Mouse (Mus musculus): ENCODE measurements around the gene Fhl3. TPM values are rescaled to one million over a fixed set of nuclear protein-coding genes. Genes with fewer than 3 reads are reported as not detected.

Fhl3 gene
- polyA plus RNA-seq, 1 experiment from 2014 or later = 11.6 TPM

DNA sequence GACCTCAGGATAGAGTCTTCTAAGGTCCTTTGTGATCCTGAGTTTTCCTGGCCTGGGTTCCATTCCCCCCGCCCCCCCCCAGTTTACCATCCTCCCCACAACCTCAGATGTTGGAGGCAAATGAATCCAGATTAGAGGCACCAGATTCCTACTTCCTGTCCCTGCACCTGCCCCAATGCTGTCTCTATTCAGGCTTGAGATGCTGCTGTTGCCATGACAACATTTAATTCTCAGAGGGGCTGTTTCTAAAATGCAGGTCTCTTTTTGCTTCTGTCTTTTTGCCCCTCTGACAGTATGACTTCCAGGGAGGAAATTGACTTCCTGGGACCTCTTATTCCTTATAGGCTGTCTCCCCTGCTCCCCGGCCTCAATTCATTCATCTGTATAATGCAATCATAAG lies 36.5 kb downstream of the Fhl3 start:
- Histone ChIP-seq H3K4me1 (ENCODE audit: control insufficient read depth, insufficient read depth, low read length) (no peaks in the 10 kb centered on the region), H3K9me3 (ENCODE audit: control insufficient read depth, low read length) (no peaks in the 10 kb centered on the region), H3K27ac (replicated peaks; ENCODE audit: low read depth, low read length) (no peak overlapping the region), H3K27me3 (ENCODE audit: control insufficient read depth, insufficient read depth, low read length) (no peaks in the 10 kb centered on the region), H3K4me2 (ENCODE audit: low read depth, severe bottlenecking) (no peak overlapping the region), H3K36me3 (ENCODE audit: control insufficient read depth, insufficient read depth, low read length) (peaks cover 3% of the 10 kb centered on the region; the same call in 1 of the 2 replicates), H3K4me3 (ENCODE audit: low read depth, low read length) (no peak overlapping the region), H3K9ac (ENCODE audit: low read length) (no peak overlapping the region)
- DNase-seq (ENCODE audit: low spot score) (no peak), ATAC-seq (ENCODE audit: insufficient number of reproducible peaks, low FRiP score, low TSS enrichment, low read depth) (no peak)
- 60% methylated on average over 2 of the region's 2 CpGs for WGBS

DNA sequence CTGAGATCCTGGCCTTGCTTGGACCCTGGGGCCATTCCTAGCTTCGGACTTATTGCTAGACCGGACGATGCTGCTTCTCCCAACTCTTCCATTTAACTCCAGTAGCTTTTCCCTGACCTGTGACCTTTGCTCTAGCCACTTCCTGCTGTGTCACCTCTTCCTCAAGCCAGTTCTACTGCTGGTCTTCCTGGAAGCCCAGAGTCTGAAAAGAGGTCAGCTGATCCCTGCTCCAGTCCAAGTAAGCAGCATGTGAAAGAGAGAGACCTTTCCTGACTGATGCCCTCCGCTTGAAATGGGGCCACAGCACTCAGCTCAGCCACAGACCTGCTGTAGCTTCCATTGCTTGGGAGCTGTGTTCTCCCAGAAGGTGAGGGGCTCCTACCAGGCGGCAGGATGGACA lies 37.0 kb downstream of the Fhl3 start:
- peaks cover 3% of the 10 kb centered on the region; the same call in 1 of the 2 replicates for H3K36me3 ChIP-seq (ENCODE audit: control insufficient read depth, insufficient read depth, low read length)
- no peak overlapping the region for H3K27ac ChIP-seq (replicated peaks; ENCODE audit: low read depth, low read length)
- 74% methylated on average over 5 of the region's 5 CpGs for WGBS

DNA sequence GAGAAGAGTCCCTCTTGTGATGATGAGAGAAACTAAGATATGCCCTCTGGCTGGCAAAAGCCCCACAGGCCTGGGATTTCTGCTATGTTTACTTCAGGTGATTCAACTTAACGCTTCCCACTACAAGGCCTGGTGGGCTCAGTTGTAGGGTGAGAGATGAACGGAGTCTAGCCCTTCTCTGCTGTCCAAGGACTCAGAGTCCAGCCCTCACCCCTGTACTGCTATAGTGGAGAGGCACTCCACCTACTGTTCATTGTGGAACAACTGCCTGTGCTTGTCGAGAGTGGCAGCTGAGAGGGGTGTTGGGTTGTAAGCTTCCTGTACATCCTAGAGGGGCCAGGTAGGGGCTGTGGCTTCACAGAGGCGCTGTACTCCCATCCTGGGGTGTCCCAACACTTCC lies 37.5 kb downstream of the Fhl3 start:
- WGBS = 56% methylated on average over 4 of the region's 4 CpGs

More for the DNA sequence above, 37.0 kb downstream of the Fhl3 start:
- no peak overlapping the region for H3K4me2 ChIP-seq (ENCODE audit: low read depth, severe bottlenecking)
- no peak for DNase-seq (ENCODE audit: low spot score)
- H3K9me3 ChIP-seq (ENCODE audit: control insufficient read depth, low read length) = no peaks in the 10 kb centered on the region
- no peak overlapping the region for H3K9ac ChIP-seq (ENCODE audit: low read length)
- ATAC-seq (ENCODE audit: insufficient number of reproducible peaks, low FRiP score, low TSS enrichment, low read depth) = no peak
- no peaks in the 10 kb centered on the region for H3K4me1 ChIP-seq (ENCODE audit: control insufficient read depth, insufficient read depth, low read length)
- no peak overlapping the region for H3K4me3 ChIP-seq (ENCODE audit: low read depth, low read length)
- H3K27me3 ChIP-seq (ENCODE audit: control insufficient read depth, insufficient read depth, low read length) = no peaks in the 10 kb centered on the region

DNA sequence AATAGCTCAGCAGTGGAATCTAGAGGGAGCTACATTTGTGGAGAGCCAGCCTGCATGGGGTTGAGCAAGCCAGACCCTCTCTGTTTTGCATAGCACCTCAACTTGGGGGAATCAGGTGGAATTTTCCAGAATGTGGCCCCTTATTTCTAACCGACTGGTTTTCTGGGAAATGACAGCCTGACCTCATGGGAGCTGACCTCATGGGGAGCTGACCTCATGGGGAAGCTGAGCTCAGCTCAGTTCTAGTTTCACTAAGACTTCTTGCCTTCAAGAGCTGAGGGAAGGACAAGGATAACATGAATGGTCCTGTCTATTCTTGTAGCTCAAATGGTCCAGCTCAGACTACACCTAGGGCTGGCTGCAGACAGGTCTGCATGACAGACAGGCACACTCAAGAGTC lies 38.3 kb downstream of the Fhl3 start:
- no peak overlapping the region for H3K9ac ChIP-seq (ENCODE audit: low read length)
- ATAC-seq (ENCODE audit: insufficient number of reproducible peaks, low FRiP score, low TSS enrichment, low read depth) (no peak), DNase-seq (ENCODE audit: low spot score) (no peak)

More for the DNA sequence above, 37.5 kb downstream of the Fhl3 start:
- DNase-seq (ENCODE audit: low spot score) (no peak), ATAC-seq (ENCODE audit: insufficient number of reproducible peaks, low FRiP score, low TSS enrichment, low read depth) (no peak)
- Histone ChIP-seq H3K9me3 (ENCODE audit: control insufficient read depth, low read length) (no peaks in the 10 kb centered on the region), H3K27ac (replicated peaks; ENCODE audit: low read depth, low read length) (no peak overlapping the region), H3K4me3 (ENCODE audit: low read depth, low read length) (no peak overlapping the region), H3K36me3 (ENCODE audit: control insufficient read depth, insufficient read depth, low read length) (peaks cover 3% of the 10 kb centered on the region; the same call in 1 of the 2 replicates), H3K4me2 (ENCODE audit: low read depth, severe bottlenecking) (no peak overlapping the region), H3K4me1 (ENCODE audit: control insufficient read depth, insufficient read depth, low read length) (no peaks in the 10 kb centered on the region), H3K9ac (ENCODE audit: low read length) (no peak overlapping the region), H3K27me3 (ENCODE audit: control insufficient read depth, insufficient read depth, low read length) (no peaks in the 10 kb centered on the region)

DNA sequence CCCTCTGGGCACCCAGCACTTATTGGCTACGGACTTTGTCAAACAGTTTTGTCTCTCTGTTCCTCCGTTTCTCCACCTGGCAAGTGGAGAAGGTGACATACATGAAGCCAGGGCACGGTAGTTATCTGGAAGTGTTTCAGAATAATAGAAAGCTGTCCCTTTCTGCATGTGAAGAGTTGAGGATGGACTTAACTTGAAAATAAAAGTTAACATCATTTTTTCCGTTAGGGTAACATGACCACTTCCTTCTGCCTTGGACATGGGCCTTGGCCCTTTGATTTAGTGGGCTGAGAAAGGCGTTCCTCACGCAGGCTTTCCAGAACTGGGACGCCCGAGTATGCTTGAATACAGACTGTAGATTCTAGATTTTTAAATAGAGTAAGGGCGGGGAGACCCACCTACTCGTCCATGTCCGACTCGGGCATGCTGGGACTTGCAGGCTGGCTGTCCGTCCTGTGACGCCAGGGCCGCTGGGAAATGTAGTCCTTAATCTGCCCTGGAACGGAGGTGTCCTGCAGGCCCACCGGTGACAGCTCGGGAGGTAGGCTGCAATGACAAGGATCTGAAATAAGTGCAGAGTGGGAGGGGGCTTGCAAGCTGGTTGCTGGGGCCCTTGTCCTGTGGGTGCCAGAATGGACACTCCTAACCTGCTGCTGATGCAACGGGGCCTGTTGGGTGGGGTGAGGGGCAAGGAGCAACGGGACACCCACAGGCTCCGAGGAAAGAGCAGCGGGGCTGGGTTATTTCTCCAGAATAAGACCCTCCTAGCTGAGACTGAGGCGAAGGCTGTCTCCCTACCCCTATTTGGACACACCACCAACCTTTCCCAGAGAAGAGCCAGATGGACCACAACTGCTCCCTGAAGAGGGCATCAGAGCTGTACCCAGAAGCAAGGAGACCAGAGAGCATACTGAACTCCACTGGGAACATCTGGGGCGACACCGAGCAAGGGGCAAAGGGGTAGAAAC lies 41.2 kb downstream of the Fhl3 start, which contains the start of gene Inpp5b:
TSS of gene Inpp5b (plus strand) at position 475 of the 968 bp plus-strand sequence.
- peak within 1 kb of the TSS; percentile 49 for H3K4me3 ChIP-seq (ENCODE audit: low read depth, low read length)
- no peaks in the 10 kb centered on the region for H3K9me3 ChIP-seq (ENCODE audit: control insufficient read depth, low read length)
- no peak within 1 kb of the TSS for H3K27ac ChIP-seq (replicated peaks; ENCODE audit: low read depth, low read length)
- peak within 1 kb of the TSS; percentile 70 for H3K4me2 ChIP-seq (ENCODE audit: low read depth, severe bottlenecking)
- no peaks in the 10 kb centered on the region for H3K36me3 ChIP-seq (ENCODE audit: control insufficient read depth, insufficient read depth, low read length)
- ATAC-seq (ENCODE audit: insufficient number of reproducible peaks, low FRiP score, low TSS enrichment, low read depth) = peak; percentile 89
- no peaks in the 10 kb centered on the region for H3K27me3 ChIP-seq (ENCODE audit: control insufficient read depth, insufficient read depth, low read length)
- no peaks in the 10 kb centered on the region for H3K4me1 ChIP-seq (ENCODE audit: control insufficient read depth, insufficient read depth, low read length)
- WGBS = 21% methylated on average over 25 of the region's 25 CpGs
- H3K9ac ChIP-seq (ENCODE audit: low read length) = peak within 1 kb of the TSS; percentile 18
- DNase-seq (ENCODE audit: low spot score) = peak; percentile 85

More for the DNA sequence above, 38.3 kb downstream of the Fhl3 start:
- Histone ChIP-seq H3K9me3 (ENCODE audit: control insufficient read depth, low read length) (no peaks in the 10 kb centered on the region), H3K36me3 (ENCODE audit: control insufficient read depth, insufficient read depth, low read length) (peaks cover under 1% of the 10 kb centered on the region; the same call in 1 of the 2 replicates), H3K4me3 (ENCODE audit: low read depth, low read length) (no peak overlapping the region), H3K4me1 (ENCODE audit: control insufficient read depth, insufficient read depth, low read length) (no peaks in the 10 kb centered on the region), H3K4me2 (ENCODE audit: low read depth, severe bottlenecking) (no peak overlapping the region), H3K27ac (replicated peaks; ENCODE audit: low read depth, low read length) (no peak overlapping the region), H3K27me3 (ENCODE audit: control insufficient read depth, insufficient read depth, low read length) (no peaks in the 10 kb centered on the region)
- 65% methylated on average over 1 of the region's 1 CpGs for WGBS

DNA sequence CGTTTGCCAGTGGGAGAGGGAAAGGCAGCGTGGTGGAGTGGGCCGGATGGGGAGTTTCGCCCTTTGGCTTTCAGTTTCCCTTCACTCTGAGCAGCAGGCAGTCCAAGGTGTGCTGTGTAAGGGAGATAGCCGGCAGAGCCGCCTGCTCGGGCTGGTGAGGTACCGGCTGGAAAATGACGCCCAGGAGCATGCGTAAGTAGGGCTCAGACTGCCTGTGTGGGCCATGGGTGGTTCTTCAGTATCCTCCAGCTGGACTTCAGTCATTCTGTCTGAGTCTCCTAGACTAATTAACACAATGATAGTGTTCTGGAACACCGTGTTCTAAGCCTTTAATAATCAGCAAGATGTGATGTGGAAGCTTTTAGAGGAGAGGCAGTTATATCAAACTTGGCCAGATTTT lies 42.3 kb downstream of the Fhl3 start:
- Histone ChIP-seq H3K9ac (ENCODE audit: low read length) (no peak overlapping the region), H3K27ac (replicated peaks; ENCODE audit: low read depth, low read length) (no peak overlapping the region), H3K4me2 (ENCODE audit: low read depth, severe bottlenecking) (no peak overlapping the region), H3K9me3 (ENCODE audit: control insufficient read depth, low read length) (no peaks in the 10 kb centered on the region), H3K4me1 (ENCODE audit: control insufficient read depth, insufficient read depth, low read length) (no peaks in the 10 kb centered on the region), H3K4me3 (ENCODE audit: low read depth, low read length) (no peak overlapping the region), H3K27me3 (ENCODE audit: control insufficient read depth, insufficient read depth, low read length) (no peaks in the 10 kb centered on the region), H3K36me3 (ENCODE audit: control insufficient read depth, insufficient read depth, low read length) (no peaks in the 10 kb centered on the region)
- WGBS = 87% methylated on average over 11 of the region's 11 CpGs
- ATAC-seq (ENCODE audit: insufficient number of reproducible peaks, low FRiP score, low TSS enrichment, low read depth) (no peak), DNase-seq (ENCODE audit: low spot score) (no peak)

DNA sequence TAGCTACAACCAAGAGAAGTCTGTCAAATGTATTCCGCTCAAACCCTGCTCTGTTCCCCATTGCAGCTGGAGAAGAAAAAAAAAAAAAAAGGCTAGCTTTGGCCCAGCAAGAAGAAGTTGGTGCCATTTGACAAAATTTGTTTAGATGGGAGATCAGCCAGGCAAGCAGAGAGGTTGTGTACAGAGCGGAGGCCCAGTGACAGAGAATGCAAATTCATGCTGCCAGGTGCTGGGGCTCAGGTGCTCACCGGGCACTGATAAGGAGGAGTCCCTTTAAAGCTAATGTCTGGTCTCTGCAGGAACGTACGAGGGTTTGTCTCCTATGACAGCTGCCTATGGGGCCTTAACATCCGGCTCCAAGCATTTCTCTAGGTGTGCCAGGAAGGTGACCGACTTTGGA lies 46.1 kb downstream of the Fhl3 start:
- Histone ChIP-seq H3K27ac (replicated peaks; ENCODE audit: low read depth, low read length) (no peak overlapping the region), H3K9ac (ENCODE audit: low read length) (no peak overlapping the region), H3K36me3 (ENCODE audit: control insufficient read depth, insufficient read depth, low read length) (no peaks in the 10 kb centered on the region), H3K4me2 (ENCODE audit: low read depth, severe bottlenecking) (no peak overlapping the region), H3K9me3 (ENCODE audit: control insufficient read depth, low read length) (no peaks in the 10 kb centered on the region), H3K4me3 (ENCODE audit: low read depth, low read length) (no peak overlapping the region), H3K27me3 (ENCODE audit: control insufficient read depth, insufficient read depth, low read length) (no peaks in the 10 kb centered on the region), H3K4me1 (ENCODE audit: control insufficient read depth, insufficient read depth, low read length) (no peaks in the 10 kb centered on the region)
- no peak for DNase-seq (ENCODE audit: low spot score)
- WGBS = 83% methylated on average over 7 of the region's 7 CpGs
- no peak for ATAC-seq (ENCODE audit: insufficient number of reproducible peaks, low FRiP score, low TSS enrichment, low read depth)

DNA sequence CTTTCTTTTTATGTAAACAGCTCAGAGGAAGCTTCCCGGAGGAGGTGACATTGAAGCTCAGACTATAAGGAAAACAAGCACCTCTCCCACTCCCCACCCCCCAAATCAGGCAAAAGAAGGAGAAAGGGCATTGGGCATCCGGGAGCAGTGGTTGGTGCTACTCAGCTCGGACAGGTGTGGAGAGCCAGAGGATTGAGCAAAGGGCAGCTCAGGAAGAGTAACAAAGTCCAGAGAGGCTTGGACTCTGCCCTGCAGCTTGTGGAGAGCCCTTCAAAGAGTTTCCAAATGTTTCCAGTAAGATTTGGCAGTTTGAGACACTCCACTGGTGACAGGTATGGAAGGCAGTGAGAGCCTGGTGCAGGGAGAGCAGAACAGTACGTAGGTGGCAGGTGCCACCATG lies 47.4 kb downstream of the Fhl3 start:
- no peak for ATAC-seq (ENCODE audit: insufficient number of reproducible peaks, low FRiP score, low TSS enrichment, low read depth)
- 60% methylated on average over 4 of the region's 4 CpGs for WGBS
- no peak for DNase-seq (ENCODE audit: low spot score)

More for the DNA sequence above, 47.4 kb downstream of the Fhl3 start:
- no peak overlapping the region for H3K4me3 ChIP-seq (ENCODE audit: low read depth, low read length)
- H3K9me3 ChIP-seq (ENCODE audit: control insufficient read depth, low read length) = no peaks in the 10 kb centered on the region
- no peaks in the 10 kb centered on the region for H3K36me3 ChIP-seq (ENCODE audit: control insufficient read depth, insufficient read depth, low read length)
- H3K27me3 ChIP-seq (ENCODE audit: control insufficient read depth, insufficient read depth, low read length) = no peaks in the 10 kb centered on the region
- H3K4me2 ChIP-seq (ENCODE audit: low read depth, severe bottlenecking) = no peak overlapping the region
- no peak overlapping the region for H3K27ac ChIP-seq (replicated peaks; ENCODE audit: low read depth, low read length)
- no peak overlapping the region for H3K9ac ChIP-seq (ENCODE audit: low read length)
- H3K4me1 ChIP-seq (ENCODE audit: control insufficient read depth, insufficient read depth, low read length) = peaks cover 4% of the 10 kb centered on the region; the same call in 1 of the 2 replicates
